Mouse (Mus musculus) lung, postnatal 25 days (tissue): Measurements from ENCODE around the gene 6430571L13Rik.
A peak's percentile ranks its signal among the peaks of the same experiment; 100 is the strongest.

Experiments used
- DNase-seq: peaks from one replicate; pipeline ENCODE4 v3.0.0; 2022; ENCODE audit warnings: low spot score

The 6430571L13Rik gene

DNA sequence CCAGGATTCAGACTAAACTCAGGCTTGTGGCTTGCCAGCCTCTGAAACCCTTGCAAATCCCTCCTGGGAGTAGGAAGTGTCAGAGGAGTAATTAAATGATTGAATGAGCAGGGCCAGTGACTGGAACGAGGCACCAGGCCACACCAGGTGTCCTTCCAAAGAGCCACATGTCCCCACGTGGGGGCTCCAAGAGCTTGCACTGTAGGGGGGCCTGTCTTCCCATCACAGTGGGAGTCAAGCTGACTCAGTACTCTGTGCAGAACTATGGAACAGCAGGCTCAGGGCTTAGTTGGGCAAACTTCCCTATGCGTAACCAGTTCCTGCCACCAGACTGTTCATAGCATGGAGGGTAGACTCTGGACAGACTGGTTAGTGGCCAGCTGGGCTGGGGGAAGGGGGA, 44.0 kb downstream of the 6430571L13Rik start:
- DNase-seq = no peak

GRCm38 (mm10) chr9:107386722-107387121, 46.3 kb downstream of the 6430571L13Rik start:
- DNase-seq = peak; percentile 16

GRCm38 (mm10) chr9:107387708-107388107, 47.3 kb downstream of the 6430571L13Rik start:
- DNase-seq = no peak

- DNase-seq = no peak
These were observed 47.9 kb downstream of the 6430571L13Rik start for GRCm38 (mm10) chr9:107388263-107388662.

DNA sequence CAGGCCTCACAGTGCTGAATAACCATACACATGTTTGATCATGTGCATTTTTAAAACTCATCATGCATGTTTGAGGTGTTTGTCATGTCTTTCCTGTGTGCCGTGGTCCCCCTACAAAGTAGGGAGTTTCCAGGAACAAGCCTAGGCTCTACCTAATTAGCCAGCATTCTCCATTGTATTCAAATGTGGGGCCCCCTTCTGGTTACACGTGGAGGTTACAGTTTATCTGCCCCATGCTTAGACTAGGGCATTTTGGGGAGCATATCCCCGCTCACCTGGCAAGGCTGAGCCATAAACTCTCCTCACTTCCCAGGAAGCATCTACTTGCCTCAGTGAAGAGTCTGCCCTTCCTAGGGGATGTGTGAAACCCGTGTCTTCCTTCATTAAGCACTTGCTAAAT, 56.0 kb downstream of the 6430571L13Rik start:
- no peak for DNase-seq

- no peak for DNase-seq
These were observed 58.6 kb downstream of the 6430571L13Rik start for GRCm38 (mm10) chr9:107398968-107399367.

DNA sequence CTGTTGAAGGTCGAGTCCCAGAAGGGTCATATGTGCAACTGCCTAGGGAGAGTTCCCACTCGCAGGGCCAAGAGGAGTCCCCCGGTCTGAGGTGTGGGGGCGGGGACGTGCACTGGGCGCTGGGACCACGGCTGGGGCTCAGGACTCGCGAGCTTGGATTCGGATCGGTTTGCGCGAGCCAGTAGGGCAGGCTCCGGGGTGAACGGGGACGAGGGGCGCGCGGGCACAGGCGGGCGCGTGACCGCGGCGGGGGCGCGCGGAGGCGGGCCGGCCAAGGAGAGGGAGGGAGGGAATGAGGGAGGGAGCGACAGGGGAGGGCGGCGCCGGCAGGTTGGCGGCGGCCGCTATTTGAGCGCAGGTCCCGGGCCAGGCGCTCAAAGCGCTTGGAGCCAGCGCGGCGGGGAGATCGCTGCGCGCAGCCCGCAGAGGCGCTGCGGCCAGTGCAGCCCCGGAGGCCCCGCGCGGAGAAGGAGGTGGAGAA, 59.1 kb downstream of the 6430571L13Rik start, which contains the start of gene Cacna2d2:
Cacna2d2 (plus strand) TSS at position 122 of the 481 bp plus-strand sequence.
- DNase-seq = no peak

DNA sequence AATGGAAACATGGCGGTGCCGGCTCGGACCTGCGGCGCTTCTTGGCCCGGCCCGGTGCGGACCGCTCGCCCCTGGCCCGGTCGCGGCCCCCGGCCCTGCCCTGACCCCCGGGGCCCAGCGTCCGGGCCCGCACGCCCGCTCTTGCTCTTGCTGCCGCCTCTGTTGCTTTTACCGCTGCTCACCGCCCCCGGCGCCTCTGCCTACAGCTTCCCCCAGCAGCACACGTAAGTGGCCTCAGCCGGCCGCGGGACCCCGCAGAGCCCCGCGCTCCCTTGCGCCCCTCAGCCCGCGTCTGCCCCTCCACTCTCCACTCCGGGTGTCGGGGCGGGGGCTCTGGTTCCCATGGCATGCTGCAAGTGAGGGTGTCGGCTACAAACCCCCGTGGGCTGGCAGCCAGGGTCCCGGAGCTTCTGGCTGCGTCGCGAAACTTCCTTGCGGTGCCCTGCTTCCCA, 59.7 kb downstream of the 6430571L13Rik start:
- DNase-seq = no peak

DNA sequence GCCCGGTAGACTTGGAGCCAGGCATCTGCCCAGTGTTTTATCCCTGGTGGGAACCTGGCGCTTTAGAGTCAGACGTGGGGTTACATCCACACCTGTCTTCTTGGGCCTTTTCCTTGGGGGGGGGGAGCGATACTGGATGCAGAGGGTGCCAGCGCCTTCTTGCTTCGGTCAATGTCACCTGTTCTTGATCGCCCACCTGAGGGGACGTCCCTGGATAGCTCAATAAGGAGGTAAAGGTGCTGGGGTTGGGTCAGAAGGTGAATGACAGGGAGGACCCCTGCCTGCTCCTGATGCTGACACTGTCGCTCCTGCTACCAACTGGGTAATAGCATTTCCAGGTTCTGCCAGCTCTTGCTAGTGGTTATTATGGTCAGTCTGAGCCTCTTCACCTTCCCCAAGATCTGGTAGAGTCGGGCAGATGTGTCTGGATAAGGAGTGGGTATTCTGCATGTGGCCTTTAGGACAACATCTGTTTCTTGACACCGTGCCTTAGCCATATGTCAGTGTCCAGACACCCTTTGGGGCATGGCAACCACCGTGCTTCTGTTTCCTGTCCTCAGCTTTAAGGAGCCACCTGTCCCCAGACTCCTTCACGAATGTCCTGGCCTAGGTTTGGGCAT, 60.4 kb downstream of the 6430571L13Rik start:
- DNase-seq = no peak
